Mouse (Mus musculus): ENCODE data around the gene Utp15. TPM values are rescaled to one million over a fixed set of nuclear protein-coding genes. Genes with fewer than 3 reads are reported as not detected.

Utp15 gene
- total and polyA plus RNA-seq, 2 experiments = 2.4 to 6.4 TPM

GRCm38 (mm10) chr13:98291712-98292111 is 28.9 kb upstream of the Utp15 start:
- H3K27me3 ChIP-seq (ENCODE audit: control insufficient read depth, insufficient read depth, low read length) = 0 out of 2 replicates have a peak, but pooled peaks cover 3% of the 10 kb centered on the region
- TF ChIP-seq CTCF (IDR thresholded peaks at IDR 0.05; ENCODE audit: low read depth, low read length) (no peak), POLR2A (IDR thresholded peaks at IDR 0.05; ENCODE audit: extremely low read depth, insufficient read depth, low read length) (no peak)
- 85% methylated on average over 8 of the region's 8 CpGs for WGBS
- no peak for DNase-seq (ENCODE audit: extremely low read depth, low read depth, low spot score)
- no peak overlapping the region for H3K27ac ChIP-seq (replicated peaks; ENCODE audit: insufficient read depth, low read depth, low read length)
- H3K9ac ChIP-seq (ENCODE audit: low read depth, low read length) = no peak overlapping the region
- no peaks in the 10 kb centered on the region for H3K4me1 ChIP-seq (ENCODE audit: control insufficient read depth, insufficient read depth, low read length)
- H3K36me3 ChIP-seq (ENCODE audit: control insufficient read depth, insufficient read depth, low read length) = no peaks in the 10 kb centered on the region
- no peaks in the 10 kb centered on the region for H3K79me2 ChIP-seq (ENCODE audit: control insufficient read depth, insufficient read depth, low read length)
- H3K4me3 ChIP-seq (ENCODE audit: insufficient read depth, low read depth, low read length) = no peak overlapping the region

- Histone ChIP-seq H3K79me2 (ENCODE audit: control insufficient read depth, insufficient read depth, low read length) (no peaks in the 10 kb centered on the region), H3K9ac (ENCODE audit: low read depth, low read length) (no peak overlapping the region), H3K4me1 (ENCODE audit: control insufficient read depth, insufficient read depth, low read length) (no peaks in the 10 kb centered on the region), H3K4me3 (ENCODE audit: insufficient read depth, low read depth, low read length) (no peak overlapping the region), H3K36me3 (ENCODE audit: control insufficient read depth, insufficient read depth, low read length) (no peaks in the 10 kb centered on the region), H3K27ac (replicated peaks; ENCODE audit: insufficient read depth, low read depth, low read length) (no peak overlapping the region), H3K27me3 (ENCODE audit: control insufficient read depth, insufficient read depth, low read length) (0 out of 2 replicates have a peak, but pooled peaks cover 3% of the 10 kb centered on the region)
- 34% methylated on average over 2 of the region's 2 CpGs for WGBS
- DNase-seq (ENCODE audit: extremely low read depth, low read depth, low spot score) = no peak
- TF ChIP-seq POLR2A (IDR thresholded peaks at IDR 0.05; ENCODE audit: extremely low read depth, insufficient read depth, low read length) (no peak), CTCF (IDR thresholded peaks at IDR 0.05; ENCODE audit: low read depth, low read length) (no peak)
These were observed 27.9 kb upstream of the Utp15 start for GRCm38 (mm10) chr13:98290719-98291118.

- WGBS = 80% methylated on average over 12 of the region's 12 CpGs
These were observed 18.3 kb upstream of the Utp15 start for GRCm38 (mm10) chr13:98280990-98281650.

GRCm38 (mm10) chr13:98279686-98280085 is 16.8 kb upstream of the Utp15 start, which contains the start of gene Gm21976:
Gene Gm21976, plus strand, starts transcription at chr13:98279887.
- Histone ChIP-seq H3K27ac (replicated peaks; ENCODE audit: insufficient read depth, low read depth, low read length) (no peak within 1 kb of the TSS), H3K79me2 (ENCODE audit: control insufficient read depth, insufficient read depth, low read length) (no peaks in the 10 kb centered on the region)
- 91% methylated on average over 5 of the region's 5 CpGs for WGBS

More at GRCm38 (mm10) chr13:98280990-98281650, 18.3 kb upstream of the Utp15 start:
- no peak overlapping the region for H3K27ac ChIP-seq (replicated peaks; ENCODE audit: insufficient read depth, low read depth, low read length)
- H3K9ac ChIP-seq (ENCODE audit: low read depth, low read length) = no peak overlapping the region
- no peaks in the 10 kb centered on the region for H3K36me3 ChIP-seq (ENCODE audit: control insufficient read depth, insufficient read depth, low read length)
- H3K27me3 ChIP-seq (ENCODE audit: control insufficient read depth, insufficient read depth, low read length) = no peaks in the 10 kb centered on the region
- no peak for DNase-seq (ENCODE audit: extremely low read depth, low read depth, low spot score)
- no peaks in the 10 kb centered on the region for H3K79me2 ChIP-seq (ENCODE audit: control insufficient read depth, insufficient read depth, low read length)
- H3K4me1 ChIP-seq (ENCODE audit: control insufficient read depth, insufficient read depth, low read length) = no peaks in the 10 kb centered on the region
- no peak for TF ChIP-seq CTCF (IDR thresholded peaks at IDR 0.05; ENCODE audit: low read depth, low read length)
- no peak for TF ChIP-seq POLR2A (IDR thresholded peaks at IDR 0.05; ENCODE audit: extremely low read depth, insufficient read depth, low read length)
- no peak overlapping the region for H3K4me3 ChIP-seq (ENCODE audit: insufficient read depth, low read depth, low read length)

GRCm38 (mm10) chr13:98277501-98277900 is 14.7 kb upstream of the Utp15 start:
- no peak for DNase-seq (ENCODE audit: extremely low read depth, low read depth, low spot score)
- no peak for TF ChIP-seq POLR2A (IDR thresholded peaks at IDR 0.05; ENCODE audit: extremely low read depth, insufficient read depth, low read length)
- no peak for TF ChIP-seq CTCF (IDR thresholded peaks at IDR 0.05; ENCODE audit: low read depth, low read length)
- H3K36me3 ChIP-seq (ENCODE audit: control insufficient read depth, insufficient read depth, low read length) = peaks cover 15% of the 10 kb centered on the region

More at GRCm38 (mm10) chr13:98279686-98280085, 16.8 kb upstream of the Utp15 start, which contains the start of gene Gm21976:
- no peak for DNase-seq (ENCODE audit: extremely low read depth, low read depth, low spot score)
- no peaks in the 10 kb centered on the region; the same call in none of the 2 replicates for H3K36me3 ChIP-seq (ENCODE audit: control insufficient read depth, insufficient read depth, low read length)
- H3K4me1 ChIP-seq (ENCODE audit: control insufficient read depth, insufficient read depth, low read length) = no peaks in the 10 kb centered on the region
- no peak within 1 kb of the TSS for H3K9ac ChIP-seq (ENCODE audit: low read depth, low read length)
- no peaks in the 10 kb centered on the region for H3K27me3 ChIP-seq (ENCODE audit: control insufficient read depth, insufficient read depth, low read length)
- TF ChIP-seq POLR2A (IDR thresholded peaks at IDR 0.05; ENCODE audit: extremely low read depth, insufficient read depth, low read length) (no peak), CTCF (IDR thresholded peaks at IDR 0.05; ENCODE audit: low read depth, low read length) (no peak)
- H3K4me3 ChIP-seq (ENCODE audit: insufficient read depth, low read depth, low read length) = no peak within 1 kb of the TSS

GRCm38 (mm10) chr13:98276253-98276652 is 13.4 kb upstream of the Utp15 start:
- Histone ChIP-seq H3K27ac (replicated peaks; ENCODE audit: insufficient read depth, low read depth, low read length) (no peak overlapping the region), H3K4me1 (ENCODE audit: control insufficient read depth, insufficient read depth, low read length) (no peaks in the 10 kb centered on the region), H3K36me3 (ENCODE audit: control insufficient read depth, insufficient read depth, low read length) (peaks cover 25% of the 10 kb centered on the region), H3K4me3 (ENCODE audit: insufficient read depth, low read depth, low read length) (no peak overlapping the region), H3K79me2 (ENCODE audit: control insufficient read depth, insufficient read depth, low read length) (no peaks in the 10 kb centered on the region), H3K9ac (ENCODE audit: low read depth, low read length) (no peak overlapping the region), H3K27me3 (ENCODE audit: control insufficient read depth, insufficient read depth, low read length) (no peaks in the 10 kb centered on the region)
- no peak for DNase-seq (ENCODE audit: extremely low read depth, low read depth, low spot score)
- WGBS = 90% methylated on average over 7 of the region's 7 CpGs
- no peak for TF ChIP-seq POLR2A (IDR thresholded peaks at IDR 0.05; ENCODE audit: extremely low read depth, insufficient read depth, low read length)
- TF ChIP-seq CTCF (IDR thresholded peaks at IDR 0.05; ENCODE audit: low read depth, low read length) = no peak

More at GRCm38 (mm10) chr13:98277501-98277900, 14.7 kb upstream of the Utp15 start:
- H3K27me3 ChIP-seq (ENCODE audit: control insufficient read depth, insufficient read depth, low read length) = no peaks in the 10 kb centered on the region
- no peak overlapping the region for H3K27ac ChIP-seq (replicated peaks; ENCODE audit: insufficient read depth, low read depth, low read length)
- no peak overlapping the region for H3K4me3 ChIP-seq (ENCODE audit: insufficient read depth, low read depth, low read length)
- WGBS = 78% methylated on average over 2 of the region's 2 CpGs
- no peaks in the 10 kb centered on the region for H3K4me1 ChIP-seq (ENCODE audit: control insufficient read depth, insufficient read depth, low read length)
- H3K79me2 ChIP-seq (ENCODE audit: control insufficient read depth, insufficient read depth, low read length) = no peaks in the 10 kb centered on the region
- H3K9ac ChIP-seq (ENCODE audit: low read depth, low read length) = no peak overlapping the region
